Mouse (Mus musculus): ENCODE measurements around the gene Gpr171. TPM values are rescaled to one million over a fixed set of nuclear protein-coding genes. Genes with fewer than 3 reads are reported as not detected.
"Not testable (repeated sequence)": the region's sequence is repeated elsewhere in the genome, so short reads cannot be mapped to it uniquely, and the experiment has no call there.

The Gpr171 gene
- polyA plus RNA-seq, 1 experiment from 2014 or later, result 1.6 TPM

DNA sequence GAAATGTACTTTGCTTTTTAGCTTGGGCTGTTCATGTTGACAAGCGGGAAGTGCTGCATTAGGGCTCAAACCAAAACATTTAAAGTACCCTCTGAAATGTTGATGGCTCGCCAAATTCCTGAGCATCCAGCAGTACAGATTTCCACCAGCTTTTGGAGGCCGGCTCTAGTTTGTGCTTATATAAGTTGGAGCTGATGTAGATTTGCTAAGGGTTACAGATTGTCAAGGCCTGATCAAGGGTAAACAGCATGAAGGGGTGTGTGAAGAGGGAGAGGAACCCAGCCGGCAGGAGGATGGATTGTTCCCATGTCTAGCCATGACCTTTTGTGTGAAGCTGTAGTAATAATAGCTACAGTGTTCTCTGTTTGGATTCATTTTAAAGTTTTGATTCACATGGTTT lies 29.5 kb upstream of the Gpr171 start:
- Histone ChIP-seq H3K4me2 (no peak overlapping the region), H3K9ac (no peak overlapping the region), H3K27me3 (no peaks in the 10 kb centered on the region), H3K4me3 (no peak overlapping the region), H3K27ac (no peak overlapping the region), H3K9me3 (no peaks in the 10 kb centered on the region), H3K36me3 (no peaks in the 10 kb centered on the region), H3K4me1 (no peaks in the 10 kb centered on the region)
- 59% methylated on average over 4 of the region's 4 CpGs for WGBS
- ATAC-seq (ENCODE audit: insufficient number of reproducible peaks, low FRiP score, low TSS enrichment, low read depth), result no peak

GRCm38 (mm10) chr3:59130431-59130830 lies 28.8 kb upstream of the Gpr171 start:
- Histone ChIP-seq H3K9ac (no peak overlapping the region), H3K4me3 (no peak overlapping the region), H3K36me3 (no peaks in the 10 kb centered on the region), H3K27me3 (no peaks in the 10 kb centered on the region), H3K4me1 (no peaks in the 10 kb centered on the region), H3K4me2 (no peak overlapping the region), H3K27ac (no peak overlapping the region), H3K9me3 (no peaks in the 10 kb centered on the region)
- 52% methylated on average over 8 of the region's 8 CpGs for WGBS
- ATAC-seq (ENCODE audit: insufficient number of reproducible peaks, low FRiP score, low TSS enrichment, low read depth), result no peak

DNA sequence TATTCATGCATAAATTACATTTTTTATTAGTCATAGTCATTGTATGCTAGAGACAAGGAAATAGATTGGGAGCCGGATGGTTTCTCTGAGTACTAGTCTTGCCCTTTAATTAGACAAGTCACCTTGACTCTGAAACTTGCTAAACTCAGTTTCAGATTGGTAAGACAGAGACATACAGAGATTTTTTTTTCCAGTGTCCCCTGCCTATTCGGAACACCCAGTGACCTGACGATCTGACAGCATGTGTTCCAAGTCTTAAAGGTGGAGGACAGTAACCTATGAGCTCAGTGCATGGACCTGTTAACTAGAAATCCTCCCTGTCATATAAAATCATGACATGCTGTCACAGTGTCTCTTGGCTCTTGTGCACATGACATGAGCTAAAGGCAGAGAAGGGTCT lies 27.9 kb upstream of the Gpr171 start:
- H3K4me1 ChIP-seq, result no peaks in the 10 kb centered on the region

GRCm38 (mm10) chr3:59128681-59129080 lies 27.1 kb upstream of the Gpr171 start:
- ATAC-seq (ENCODE audit: insufficient number of reproducible peaks, low FRiP score, low TSS enrichment, low read depth), result no peak
- no peak overlapping the region for H3K4me2 ChIP-seq
- 74% methylated on average over 20 of the region's 20 CpGs for WGBS

More for the DNA sequence above, 27.9 kb upstream of the Gpr171 start:
- Histone ChIP-seq H3K36me3 (no peaks in the 10 kb centered on the region), H3K27me3 (no peaks in the 10 kb centered on the region), H3K9me3 (no peaks in the 10 kb centered on the region), H3K4me3 (no peak overlapping the region), H3K9ac (no peak overlapping the region), H3K4me2 (no peak overlapping the region), H3K27ac (no peak overlapping the region)
- no peak for ATAC-seq (ENCODE audit: insufficient number of reproducible peaks, low FRiP score, low TSS enrichment, low read depth)
- 84% methylated on average over 3 of the region's 3 CpGs for WGBS

DNA sequence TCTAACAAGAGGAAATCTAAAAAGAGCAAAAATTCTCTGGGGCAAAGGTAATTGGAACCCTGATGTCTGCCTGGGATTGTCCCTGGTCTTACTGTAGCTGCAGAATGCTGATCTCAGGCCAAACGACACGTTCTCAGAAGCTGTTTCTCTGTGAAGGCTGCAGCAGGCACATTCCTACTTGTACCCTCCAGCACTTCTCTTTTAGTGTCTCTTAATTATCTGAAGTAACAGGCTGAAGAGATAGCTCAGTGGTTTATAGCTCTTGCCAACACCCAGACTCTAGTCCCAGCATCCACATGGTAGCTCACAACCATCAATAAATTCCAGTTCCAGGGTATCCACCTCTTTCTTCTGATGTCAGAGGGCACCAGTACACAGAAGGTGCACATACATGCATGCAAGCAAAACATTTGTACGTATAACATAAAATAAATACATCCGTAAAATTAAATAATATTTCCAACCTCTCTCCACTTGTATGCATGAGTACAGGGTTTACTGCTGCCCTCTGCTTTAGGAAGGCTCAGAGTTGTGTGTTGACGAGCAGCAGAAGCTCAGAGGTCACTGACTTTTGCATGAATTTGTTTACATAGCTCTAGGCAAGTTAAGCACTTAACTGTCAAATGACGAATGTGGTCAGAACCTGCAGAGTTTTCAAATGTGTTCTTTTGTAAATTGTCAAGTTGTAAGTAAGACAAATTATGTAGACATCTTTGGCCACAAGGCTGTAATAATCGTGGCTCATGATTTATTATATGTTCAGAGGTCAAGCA lies 24.3 kb upstream of the Gpr171 start:
- H3K27ac ChIP-seq, result no peak overlapping the region
- no peaks in the 10 kb centered on the region for H3K9me3 ChIP-seq
- no peaks in the 10 kb centered on the region for H3K27me3 ChIP-seq
- H3K9ac ChIP-seq, result no peak overlapping the region
- no peak overlapping the region for H3K4me2 ChIP-seq
- no peak for ATAC-seq (ENCODE audit: insufficient number of reproducible peaks, low FRiP score, low TSS enrichment, low read depth)
- H3K4me1 ChIP-seq, result peaks cover 3% of the 10 kb centered on the region; the same call in 1 of the 2 replicates
- 41% methylated on average over 7 of the region's 7 CpGs for whole genome bisulfite sequencing
- H3K4me3 ChIP-seq, result no peak overlapping the region
- H3K36me3 ChIP-seq, result no peaks in the 10 kb centered on the region

More at GRCm38 (mm10) chr3:59128681-59129080, 27.1 kb upstream of the Gpr171 start:
- Histone ChIP-seq H3K27ac (no peak overlapping the region), H3K4me3 (no peak overlapping the region), H3K9ac (no peak overlapping the region), H3K9me3 (no peaks in the 10 kb centered on the region), H3K4me1 (no peaks in the 10 kb centered on the region), H3K36me3 (no peaks in the 10 kb centered on the region), H3K27me3 (no peaks in the 10 kb centered on the region)

- no peak overlapping the region for H3K4me2 ChIP-seq
- no peak overlapping the region for H3K9ac ChIP-seq
- no peaks in the 10 kb centered on the region for H3K27me3 ChIP-seq
- no peak for ATAC-seq (ENCODE audit: insufficient number of reproducible peaks, low FRiP score, low TSS enrichment, low read depth)
- H3K4me3 ChIP-seq, result no peak overlapping the region
- H3K9me3 ChIP-seq, result no peaks in the 10 kb centered on the region
- no peaks in the 10 kb centered on the region for H3K36me3 ChIP-seq
- H3K4me1 ChIP-seq, result peaks cover 4% of the 10 kb centered on the region; the same call in 1 of the 2 replicates
- 63% methylated on average over 5 of the region's 5 CpGs for WGBS
- H3K27ac ChIP-seq, result no peak overlapping the region
These were observed 23.4 kb upstream of the Gpr171 start for GRCm38 (mm10) chr3:59125022-59125421.

DNA sequence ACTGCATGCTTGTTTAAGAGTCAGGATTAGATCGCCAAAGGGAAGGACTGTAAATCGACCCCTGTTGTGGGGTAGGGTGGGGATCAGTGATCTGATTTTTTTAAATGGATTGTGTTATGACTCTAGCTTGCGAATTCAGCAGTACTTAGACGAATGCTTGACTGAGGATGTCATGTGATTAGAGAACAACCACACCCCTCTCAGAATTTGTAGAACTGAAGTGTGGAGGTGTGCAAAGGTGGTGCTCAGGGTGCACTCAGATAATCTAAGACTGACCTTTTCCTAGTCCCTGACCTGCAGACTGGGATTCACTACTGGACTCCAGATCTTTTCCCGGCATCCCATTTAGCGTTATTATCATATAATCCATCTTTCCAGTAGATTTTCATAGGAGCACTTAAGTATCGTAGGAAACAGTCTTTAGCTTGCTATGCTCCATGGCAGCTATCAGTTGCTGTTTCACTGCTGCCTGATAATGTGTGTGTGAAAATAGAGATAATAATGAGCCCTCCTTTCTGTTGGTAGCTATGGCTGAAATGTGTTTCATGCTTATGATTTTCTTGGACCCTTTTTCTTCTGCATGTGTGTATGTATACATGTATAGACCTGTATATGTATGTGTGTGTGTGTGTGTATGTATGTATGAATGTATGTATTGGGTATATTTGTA lies 20.3 kb upstream of the Gpr171 start:
- WGBS, result 71% methylated on average over 7 of the region's 7 CpGs
- ATAC-seq (ENCODE audit: insufficient number of reproducible peaks, low FRiP score, low TSS enrichment, low read depth), result no peak

GRCm38 (mm10) chr3:59121067-59121730 lies 19.6 kb upstream of the Gpr171 start:
- peaks cover 4% of the 10 kb centered on the region; the same call in 1 of the 2 replicates for H3K4me1 ChIP-seq
- H3K27ac ChIP-seq, result no peak overlapping the region
- H3K9ac ChIP-seq, result no peak overlapping the region
- H3K4me3 ChIP-seq, result no peak overlapping the region
- 56% methylated on average over 7 of the region's 7 CpGs for WGBS
- no peaks in the 10 kb centered on the region for H3K9me3 ChIP-seq
- H3K27me3 ChIP-seq, result no peaks in the 10 kb centered on the region
- H3K36me3 ChIP-seq, result no peaks in the 10 kb centered on the region
- no peak overlapping the region for H3K4me2 ChIP-seq
- no peak for ATAC-seq (ENCODE audit: insufficient number of reproducible peaks, low FRiP score, low TSS enrichment, low read depth)

More for the DNA sequence above, 20.3 kb upstream of the Gpr171 start:
- H3K36me3 ChIP-seq, result no peaks in the 10 kb centered on the region
- no peak overlapping the region for H3K9ac ChIP-seq
- no peaks in the 10 kb centered on the region for H3K27me3 ChIP-seq
- peaks cover 4% of the 10 kb centered on the region; the same call in 1 of the 2 replicates for H3K4me1 ChIP-seq
- H3K27ac ChIP-seq, result no peak overlapping the region
- no peaks in the 10 kb centered on the region for H3K9me3 ChIP-seq
- no peak overlapping the region for H3K4me2 ChIP-seq
- H3K4me3 ChIP-seq, result no peak overlapping the region

DNA sequence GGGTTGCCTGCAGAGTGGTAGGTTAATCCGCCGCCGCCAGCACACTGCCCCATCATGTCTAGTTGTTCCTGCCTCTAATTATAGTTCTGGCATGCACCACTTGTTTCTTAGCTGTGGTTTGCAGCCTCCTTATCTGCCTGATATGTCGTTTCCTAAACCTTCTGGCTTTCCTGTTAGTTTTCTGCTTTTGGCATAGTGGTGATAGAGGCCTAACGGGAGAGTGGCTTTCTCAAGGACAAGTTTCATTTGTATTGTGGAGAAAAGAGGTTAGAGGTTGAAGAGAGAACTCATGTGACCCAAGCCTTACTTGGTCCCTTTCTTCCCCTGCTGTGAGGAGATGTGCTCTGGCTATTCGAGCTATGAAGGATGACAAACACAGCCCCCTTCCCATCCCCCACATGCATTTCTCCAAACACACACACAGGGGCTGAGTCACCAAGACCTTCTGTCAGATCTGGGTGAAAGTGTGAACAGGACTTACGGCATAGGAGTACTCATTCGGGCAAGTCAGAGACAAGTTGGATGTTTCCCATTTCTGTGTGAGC lies 12.4 kb upstream of the Gpr171 start:
- ATAC-seq (ENCODE audit: insufficient number of reproducible peaks, low FRiP score, low TSS enrichment, low read depth), result no peak
- Histone ChIP-seq H3K27ac (no peak overlapping the region), H3K9me3 (no peaks in the 10 kb centered on the region), H3K4me1 (no peaks in the 10 kb centered on the region), H3K27me3 (no peaks in the 10 kb centered on the region), H3K4me3 (no peak overlapping the region), H3K4me2 (no peak overlapping the region), H3K36me3 (no peaks in the 10 kb centered on the region), H3K9ac (no peak overlapping the region)
- 79% methylated on average over 8 of the region's 8 CpGs for WGBS

DNA sequence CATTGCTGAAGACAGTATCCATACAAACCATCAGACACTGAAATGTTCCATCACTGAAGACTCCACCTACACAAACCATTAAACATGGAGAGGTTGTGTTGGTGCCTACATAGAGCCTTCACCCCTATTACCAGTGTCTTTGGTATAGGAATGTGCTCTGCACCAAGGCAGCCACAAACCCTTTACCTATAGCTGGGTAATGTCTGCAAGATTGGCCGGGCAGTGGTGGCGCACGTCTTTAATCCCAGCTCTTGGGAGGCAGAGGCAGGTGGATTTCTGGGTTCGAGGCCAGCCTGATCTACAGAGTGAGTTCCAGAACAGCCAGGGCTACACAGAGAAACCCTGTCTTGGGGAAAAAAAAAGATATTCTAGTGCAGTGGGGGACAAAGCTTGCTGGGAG lies 11.7 kb upstream of the Gpr171 start:
- not testable (repeated sequence) for ATAC-seq (ENCODE audit: insufficient number of reproducible peaks, low FRiP score, low TSS enrichment, low read depth); H3K4me3 ChIP-seq; H3K36me3 ChIP-seq; H3K4me1 ChIP-seq; H3K9ac ChIP-seq; H3K27ac ChIP-seq; H3K4me2 ChIP-seq; H3K9me3 ChIP-seq; H3K27me3 ChIP-seq
- WGBS, result 96% methylated on average over 4 of the region's 4 CpGs

GRCm38 (mm10) chr3:59111944-59112343 lies 10.3 kb upstream of the Gpr171 start:
- Histone ChIP-seq H3K36me3 (no peaks in the 10 kb centered on the region), H3K27ac (no peak overlapping the region), H3K4me2 (no peak overlapping the region), H3K9me3 (no peaks in the 10 kb centered on the region), H3K4me3 (no peak overlapping the region), H3K4me1 (no peaks in the 10 kb centered on the region), H3K9ac (no peak overlapping the region), H3K27me3 (no peaks in the 10 kb centered on the region)
- WGBS, result 61% methylated on average over 3 of the region's 3 CpGs
- no peak for ATAC-seq (ENCODE audit: insufficient number of reproducible peaks, low FRiP score, low TSS enrichment, low read depth)

DNA sequence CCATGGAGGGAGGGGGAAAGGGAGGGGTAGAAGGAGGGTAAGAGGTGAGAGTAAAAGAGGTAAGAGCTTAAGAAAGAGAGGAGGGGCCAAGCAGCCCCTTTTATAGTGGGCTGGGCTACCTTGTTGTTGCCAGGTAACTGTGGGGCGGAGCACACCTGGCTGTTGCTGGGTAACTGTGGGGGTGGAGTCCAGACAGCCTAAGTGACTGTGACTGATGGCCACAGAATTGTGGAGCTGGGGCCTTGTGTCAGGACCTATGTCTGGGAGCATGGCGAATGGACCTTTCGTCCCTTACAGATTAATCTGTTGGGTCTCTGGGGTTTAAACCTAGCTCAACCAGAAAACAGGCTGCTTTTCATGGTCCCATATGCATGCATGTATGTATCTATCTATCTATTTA lies 8.2 kb upstream of the Gpr171 start:
- WGBS, result 94% methylated on average over 3 of the region's 3 CpGs

More for the DNA sequence above, 8.2 kb upstream of the Gpr171 start:
- not testable (repeated sequence) for H3K36me3 ChIP-seq; H3K27me3 ChIP-seq; H3K9ac ChIP-seq; H3K4me2 ChIP-seq; H3K4me3 ChIP-seq; ATAC-seq (ENCODE audit: insufficient number of reproducible peaks, low FRiP score, low TSS enrichment, low read depth); H3K9me3 ChIP-seq; H3K4me1 ChIP-seq; H3K27ac ChIP-seq
